Mouse (Mus musculus) thymus, adult 2 months (tissue): ENCODE measurements around the gene Gal.

ENCODE experiments used
- CTCF ChIP-seq: fragments of 200-500 bp; IDR thresholded peaks from 2 replicates; pipeline ENCODE4 v1.5.1; 2012; ENCODE audit warnings: mild to moderate bottlenecking, control low read depth, low read length, moderate library complexity, borderline replicate concordance; ENCODE audit not compliant: control insufficient read depth, poor library complexity, insufficient read depth; ENCODE audit errors: extremely low read depth
- POLR2A ChIP-seq: fragments of 200-500 bp; IDR thresholded peaks from 2 replicates; pipeline ENCODE4 v1.6.1; 2012; ENCODE audit warnings: mild to moderate bottlenecking, low read length, control low read depth, moderate library complexity; ENCODE audit not compliant: control insufficient read depth, poor library complexity, insufficient read depth; ENCODE audit errors: extremely low read depth

GRCm38 (mm10) chr19:3401504-3401903, 12.8 kb downstream of the Gal start:
- TF ChIP-seq CTCF (no peak), POLR2A (no peak)
